Mouse (Mus musculus): ENCODE measurements around the gene Rapsn. TPM values are rescaled to one million over a fixed set of nuclear protein-coding genes. Genes with fewer than 3 reads are reported as not detected.

Gene Rapsn
- polyA plus RNA-seq, 1 experiment from 2014 or later = 4.8 TPM

DNA sequence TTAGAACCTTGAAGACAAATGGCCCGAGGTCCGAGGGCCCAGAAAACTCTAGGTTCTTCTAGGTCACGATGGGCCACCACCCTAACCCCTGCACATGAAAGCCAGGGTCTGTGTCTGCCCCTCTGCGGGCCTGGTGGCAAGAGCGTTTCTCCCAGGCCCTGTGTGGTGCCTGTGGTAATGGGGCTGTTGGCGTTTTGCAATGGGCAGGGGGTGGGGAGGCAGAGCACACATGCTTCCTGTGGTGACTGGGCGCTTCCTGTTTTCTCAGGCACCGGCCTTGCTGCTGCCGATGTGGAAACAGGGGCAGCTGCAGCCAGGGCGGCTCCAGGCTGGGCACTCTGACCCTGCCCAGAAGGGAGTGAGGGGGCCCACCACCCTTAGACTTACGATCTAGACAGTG lies 47.4 kb downstream of the Rapsn start:
- WGBS = 66% methylated on average over 11 of the region's 11 CpGs
- no peak for ATAC-seq (ENCODE audit: insufficient read depth, low FRiP score)
- no peak overlapping the region for H3K4me2 ChIP-seq (ENCODE audit: low read depth, low read length)
- no peak overlapping the region for H3K9ac ChIP-seq (ENCODE audit: low read length)
- H3K4me3 ChIP-seq (replicated peaks; ENCODE audit: low read length) = no peak overlapping the region
- no peaks in the 10 kb centered on the region for H3K9me3 ChIP-seq (replicated peaks; ENCODE audit: control insufficient read depth, low read length)
- no peaks in the 10 kb centered on the region for H3K27me3 ChIP-seq (ENCODE audit: control insufficient read depth, insufficient read depth, low read length)
- H3K27ac ChIP-seq (ENCODE audit: low read length) = peak overlapping the region; percentile 28; the same call in 1 of the 2 replicates
- no peaks in the 10 kb centered on the region for H3K4me1 ChIP-seq (ENCODE audit: control insufficient read depth, insufficient read depth, low read length)
- H3K36me3 ChIP-seq (ENCODE audit: control insufficient read depth, insufficient read depth, low read length) = no peaks in the 10 kb centered on the region

GRCm38 (mm10) chr2:91083366-91083940 lies 48.0 kb downstream of the Rapsn start:
- Histone ChIP-seq H3K27me3 (ENCODE audit: control insufficient read depth, insufficient read depth, low read length) (no peaks in the 10 kb centered on the region), H3K9me3 (replicated peaks; ENCODE audit: control insufficient read depth, low read length) (no peaks in the 10 kb centered on the region), H3K4me3 (replicated peaks; ENCODE audit: low read length) (no peak overlapping the region), H3K9ac (ENCODE audit: low read length) (no peak overlapping the region), H3K4me2 (ENCODE audit: low read depth, low read length) (no peak overlapping the region), H3K27ac (ENCODE audit: low read length) (peak overlapping the region; percentile 28; the same call in 1 of the 2 replicates), H3K36me3 (ENCODE audit: control insufficient read depth, insufficient read depth, low read length) (no peaks in the 10 kb centered on the region), H3K4me1 (ENCODE audit: control insufficient read depth, insufficient read depth, low read length) (no peaks in the 10 kb centered on the region)
- ATAC-seq (ENCODE audit: insufficient read depth, low FRiP score) = no peak
- WGBS = 43% methylated on average over 1 of the region's 1 CpGs

- no peaks in the 10 kb centered on the region for H3K36me3 ChIP-seq (ENCODE audit: control insufficient read depth, insufficient read depth, low read length)
- no peaks in the 10 kb centered on the region for H3K27me3 ChIP-seq (ENCODE audit: control insufficient read depth, insufficient read depth, low read length)
- H3K9ac ChIP-seq (ENCODE audit: low read length) = no peak overlapping the region
- no peaks in the 10 kb centered on the region for H3K4me1 ChIP-seq (ENCODE audit: control insufficient read depth, insufficient read depth, low read length)
- no peak overlapping the region for H3K4me2 ChIP-seq (ENCODE audit: low read depth, low read length)
- no peak overlapping the region for H3K4me3 ChIP-seq (replicated peaks; ENCODE audit: low read length)
- H3K27ac ChIP-seq (ENCODE audit: low read length) = no peak overlapping the region
- H3K9me3 ChIP-seq (replicated peaks; ENCODE audit: control insufficient read depth, low read length) = no peaks in the 10 kb centered on the region
- WGBS = 80% methylated on average over 15 of the region's 15 CpGs
- no peak for ATAC-seq (ENCODE audit: insufficient read depth, low FRiP score)
Measured at GRCm38 (mm10) chr2:91084179-91084820, 48.9 kb downstream of the Rapsn start.

DNA sequence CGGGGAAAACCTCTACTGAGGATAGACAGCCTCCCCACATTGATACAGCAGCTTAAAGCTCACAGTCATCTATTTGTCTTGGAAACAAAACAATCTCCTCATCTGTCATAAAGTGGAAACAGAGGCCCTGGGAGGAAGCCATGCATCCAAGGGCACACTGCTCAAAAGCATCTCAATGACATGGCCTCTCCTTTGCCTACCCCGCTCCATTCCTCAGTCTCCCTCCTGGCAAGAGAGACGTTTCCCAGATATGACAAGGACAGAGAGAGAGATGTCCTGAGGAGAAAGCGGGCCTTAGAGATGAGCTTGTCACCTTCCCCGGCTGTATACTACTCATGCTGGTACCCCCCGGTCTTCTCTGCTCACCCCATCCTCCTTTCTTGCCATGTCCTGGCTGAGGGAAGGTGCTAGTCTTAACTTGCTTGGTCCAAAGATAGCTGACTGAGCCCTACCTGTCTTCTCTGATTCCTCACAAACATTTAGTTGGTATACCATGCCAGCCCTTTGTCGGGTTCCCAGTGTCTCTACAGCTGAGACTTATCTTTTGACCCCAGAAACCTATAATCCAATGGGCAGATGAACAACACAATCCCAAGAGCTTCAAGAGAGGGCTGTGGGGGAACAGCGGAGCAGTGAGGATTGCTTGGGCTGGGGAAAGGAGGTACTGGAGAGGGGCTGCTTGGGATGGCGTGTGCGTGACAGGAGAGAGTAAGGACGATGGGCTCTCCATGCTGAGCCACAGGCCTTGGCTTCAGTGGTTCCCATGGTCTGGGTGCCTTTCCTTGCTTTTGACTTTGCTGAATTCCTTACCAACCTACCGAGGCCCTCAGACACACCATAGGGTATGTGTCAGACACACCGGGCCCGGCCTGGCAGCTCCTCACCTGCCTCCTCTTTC lies 50.3 kb downstream of the Rapsn start:
- H3K9me3 ChIP-seq (replicated peaks; ENCODE audit: control insufficient read depth, low read length) = no peaks in the 10 kb centered on the region
- H3K4me2 ChIP-seq (ENCODE audit: low read depth, low read length) = no peak overlapping the region
- H3K4me3 ChIP-seq (replicated peaks; ENCODE audit: low read length) = no peak overlapping the region
- H3K27ac ChIP-seq (ENCODE audit: low read length) = no peak overlapping the region
- H3K4me1 ChIP-seq (ENCODE audit: control insufficient read depth, insufficient read depth, low read length) = no peaks in the 10 kb centered on the region
- H3K36me3 ChIP-seq (ENCODE audit: control insufficient read depth, insufficient read depth, low read length) = no peaks in the 10 kb centered on the region
- H3K27me3 ChIP-seq (ENCODE audit: control insufficient read depth, insufficient read depth, low read length) = no peaks in the 10 kb centered on the region
- no peak for ATAC-seq (ENCODE audit: insufficient read depth, low FRiP score)
- H3K9ac ChIP-seq (ENCODE audit: low read length) = no peak overlapping the region; the same call in 1 of the 2 replicates
- WGBS = 85% methylated on average over 14 of the region's 14 CpGs

DNA sequence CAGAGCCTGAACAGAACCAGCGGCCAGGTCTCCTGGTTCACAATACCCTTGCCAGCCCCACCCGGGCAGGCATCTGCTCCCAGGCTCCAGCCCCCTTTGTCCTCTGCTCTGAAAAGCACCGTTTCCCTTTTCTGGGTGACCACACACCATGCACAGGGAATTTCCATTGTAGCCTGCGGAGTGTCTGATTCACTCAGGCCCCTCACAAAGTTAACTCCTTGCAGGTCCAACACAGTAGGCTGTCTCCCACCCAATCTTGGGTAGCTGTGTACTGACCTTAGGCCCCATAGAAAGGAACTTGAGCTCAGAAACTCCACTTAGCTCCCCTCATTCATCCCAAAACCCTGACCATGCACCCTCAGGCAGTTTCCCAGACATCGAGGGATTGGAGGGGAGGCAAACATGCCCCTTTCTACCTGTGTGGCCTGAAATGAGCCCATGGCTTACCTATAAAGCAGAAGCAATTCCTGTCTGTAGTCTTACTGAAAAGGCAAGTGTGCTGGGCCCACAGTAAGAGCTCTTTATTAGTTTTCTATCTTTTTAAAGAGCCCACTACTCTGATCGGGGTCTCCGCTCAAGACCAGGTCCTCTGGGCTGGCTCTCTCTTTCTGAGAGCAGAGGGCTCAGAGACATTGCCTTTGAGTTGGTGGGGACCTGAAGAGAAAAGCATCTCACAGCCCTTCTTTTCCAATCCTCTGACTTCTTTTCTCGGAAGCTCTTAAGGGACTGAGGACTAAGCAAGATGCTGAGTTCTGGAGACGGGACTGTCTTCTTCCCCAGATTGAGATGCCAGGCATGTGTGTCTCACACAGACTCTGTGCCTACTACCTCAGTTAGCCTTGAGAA lies 51.2 kb downstream of the Rapsn start:
- Histone ChIP-seq H3K36me3 (ENCODE audit: control insufficient read depth, insufficient read depth, low read length) (no peaks in the 10 kb centered on the region), H3K27ac (ENCODE audit: low read length) (no peak overlapping the region), H3K4me1 (ENCODE audit: control insufficient read depth, insufficient read depth, low read length) (no peaks in the 10 kb centered on the region), H3K4me2 (ENCODE audit: low read depth, low read length) (no peak overlapping the region), H3K9me3 (replicated peaks; ENCODE audit: control insufficient read depth, low read length) (no peaks in the 10 kb centered on the region), H3K27me3 (ENCODE audit: control insufficient read depth, insufficient read depth, low read length) (no peaks in the 10 kb centered on the region), H3K9ac (ENCODE audit: low read length) (no peak overlapping the region; the same call in 1 of the 2 replicates), H3K4me3 (replicated peaks; ENCODE audit: low read length) (no peak overlapping the region)
- 73% methylated on average over 9 of the region's 9 CpGs for WGBS
- ATAC-seq (ENCODE audit: insufficient read depth, low FRiP score) = no peak

DNA sequence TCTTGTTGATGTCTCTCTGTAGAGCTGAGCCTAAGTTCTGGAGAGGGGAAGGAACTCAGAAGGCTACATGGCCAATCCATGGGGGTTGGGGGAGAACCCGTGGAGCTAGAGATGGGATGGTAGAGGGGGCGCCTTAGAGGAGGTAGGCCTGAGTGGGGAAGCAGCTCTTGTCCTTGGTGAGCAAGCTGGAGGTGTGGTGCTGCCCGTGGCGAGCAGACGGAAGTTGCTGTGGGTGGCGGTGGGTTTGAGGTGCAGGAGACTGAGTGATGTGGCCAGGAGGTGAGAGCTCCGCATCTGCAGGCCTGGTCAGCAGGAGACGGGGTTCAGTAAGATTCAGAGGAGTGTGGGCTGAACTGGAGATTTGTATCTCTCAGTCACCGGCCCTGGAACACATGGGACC lies 52.0 kb downstream of the Rapsn start:
- Histone ChIP-seq H3K27me3 (ENCODE audit: control insufficient read depth, insufficient read depth, low read length) (no peaks in the 10 kb centered on the region), H3K9ac (ENCODE audit: low read length) (no peak overlapping the region), H3K4me2 (ENCODE audit: low read depth, low read length) (no peak overlapping the region), H3K9me3 (replicated peaks; ENCODE audit: control insufficient read depth, low read length) (no peaks in the 10 kb centered on the region), H3K36me3 (ENCODE audit: control insufficient read depth, insufficient read depth, low read length) (no peaks in the 10 kb centered on the region), H3K4me3 (replicated peaks; ENCODE audit: low read length) (no peak overlapping the region), H3K27ac (ENCODE audit: low read length) (no peak overlapping the region), H3K4me1 (ENCODE audit: control insufficient read depth, insufficient read depth, low read length) (no peaks in the 10 kb centered on the region)
- 79% methylated on average over 9 of the region's 9 CpGs for WGBS
- ATAC-seq (ENCODE audit: insufficient read depth, low FRiP score) = no peak

- no peak overlapping the region for H3K4me3 ChIP-seq (replicated peaks; ENCODE audit: low read length)
- no peaks in the 10 kb centered on the region for H3K4me1 ChIP-seq (ENCODE audit: control insufficient read depth, insufficient read depth, low read length)
- ATAC-seq (ENCODE audit: insufficient read depth, low FRiP score) = no peak
- no peaks in the 10 kb centered on the region for H3K36me3 ChIP-seq (ENCODE audit: control insufficient read depth, insufficient read depth, low read length)
- H3K9me3 ChIP-seq (replicated peaks; ENCODE audit: control insufficient read depth, low read length) = no peaks in the 10 kb centered on the region
- H3K9ac ChIP-seq (ENCODE audit: low read length) = no peak overlapping the region
- no peak overlapping the region for H3K4me2 ChIP-seq (ENCODE audit: low read depth, low read length)
- no peak overlapping the region for H3K27ac ChIP-seq (ENCODE audit: low read length)
- no peaks in the 10 kb centered on the region for H3K27me3 ChIP-seq (ENCODE audit: control insufficient read depth, insufficient read depth, low read length)
- WGBS = 75% methylated on average over 9 of the region's 9 CpGs
Measured at GRCm38 (mm10) chr2:91088987-91089386, 53.6 kb downstream of the Rapsn start.

GRCm38 (mm10) chr2:91090208-91090607 lies 54.8 kb downstream of the Rapsn start:
- WGBS = 60% methylated on average over 6 of the region's 6 CpGs
- no peaks in the 10 kb centered on the region for H3K36me3 ChIP-seq (ENCODE audit: control insufficient read depth, insufficient read depth, low read length)
- no peaks in the 10 kb centered on the region for H3K27me3 ChIP-seq (ENCODE audit: control insufficient read depth, insufficient read depth, low read length)
- H3K4me2 ChIP-seq (ENCODE audit: low read depth, low read length) = no peak overlapping the region
- no peaks in the 10 kb centered on the region for H3K4me1 ChIP-seq (ENCODE audit: control insufficient read depth, insufficient read depth, low read length)
- H3K4me3 ChIP-seq (replicated peaks; ENCODE audit: low read length) = no peak overlapping the region
- ATAC-seq (ENCODE audit: insufficient read depth, low FRiP score) = no peak
- H3K9ac ChIP-seq (ENCODE audit: low read length) = no peak overlapping the region
- H3K27ac ChIP-seq (ENCODE audit: low read length) = no peak overlapping the region
- H3K9me3 ChIP-seq (replicated peaks; ENCODE audit: control insufficient read depth, low read length) = no peaks in the 10 kb centered on the region

All from stomach, embryonic 16.5 days (tissue).